Comparison of ENCODE assay signal across 28 mouse cellular contexts in genomic region chr10:39137766-39138165, GRCm38 (mm10). TPM values are rescaled to one million over a fixed set of nuclear protein-coding genes. Genes with fewer than 3 reads are reported as not detected.
DNase-seq lines count a peak whose midpoint lies in the region; TF ChIP-seq lines count a peak whose summit lies in the region.
"Had no signal": no experiment of that assay in that cellular context is flagged by ENCODE, and none has a peak within 500 bp of the region (broad histone marks: within the 10 kb centered on the region; RNA-seq: fewer than 3 reads in every experiment).

No protein-coding gene starts in this region.

- H3K27ac ChIP-seq in thymus, adult 2 months (ENCODE audit: control insufficient read depth, insufficient read depth, low read length): peak overlapping the region; percentile 100; the same call in 1 of the 2 replicates
- H3K27ac ChIP-seq: forebrain, embryonic 10.5 days; forebrain, embryonic 13.5 days; heart, adult 2 months; hindbrain, embryonic 10.5 days; hindbrain, embryonic 15.5 days had no signal

- WGBS in thymus, adult 2 months: 22% methylated on average over 3 of the region's 3 CpGs

- H3K36me3 ChIP-seq in thymus, adult 2 months (ENCODE audit: control insufficient read depth, insufficient read depth, low read length): peaks cover 36% of the 10 kb centered on the region

- TF ChIP-seq POLR2A in thymus, adult 2 months (IDR thresholded peaks at IDR 0.05; ENCODE audit: control insufficient read depth, extremely low read depth, insufficient read depth, low read length, poor library complexity): no peak

- no peak for TF ChIP-seq CTCF in thymus, adult 2 months (IDR thresholded peaks at IDR 0.05; ENCODE audit: borderline replicate concordance, control insufficient read depth, extremely low read depth, insufficient read depth, low read length, poor library complexity)

- DNase-seq in retina, adult 2 months (ENCODE audit: low read depth, low spot score): peak; percentile 65
- DNase-seq in retina, embryonic 14.5 days (ENCODE audit: low spot score): no peak
- DNase-seq in thymus, adult 2 months: peak; percentile 43
- peak; percentile 69 for DNase-seq in thymus, postnatal 14 days
- peak; percentile 61 for DNase-seq in thymus, postnatal 4 days
- no peak for DNase-seq in urinary bladder, adult 2 months (ENCODE audit: low spot score)
- DNase-seq in layer of hippocampus, adult 18-20 months (ENCODE audit: low spot score in 2 of 2): no peak
- DNase-seq in layer of hippocampus, postnatal 36 days: no peak
- DNase-seq: adrenal gland, adult 8-10 months; adrenal gland, postnatal 25 days; cerebellum, adult 18-20 months; cerebellum, adult 9-10 months; cerebellum, postnatal 14 days; gastrocnemius, postnatal 10 days; gastrocnemius, postnatal 36 days; heart, adult 2 months; heart, postnatal 10 days; heart, postnatal 36 days had no signal

- H3K27me3 ChIP-seq in thymus, adult 2 months (ENCODE audit: control insufficient read depth, insufficient read depth, low read length): no peaks in the 10 kb centered on the region
- H3K27me3 ChIP-seq: forebrain, embryonic 13.5 days; hindbrain, embryonic 15.5 days had no signal

- H3K4me3 ChIP-seq in thymus, adult 2 months (ENCODE audit: control insufficient read depth, insufficient read depth, low read length): no peak overlapping the region
- H3K4me3 ChIP-seq: forebrain, embryonic 10.5 days; forebrain, embryonic 13.5 days; heart, adult 2 months; hindbrain, embryonic 10.5 days; hindbrain, embryonic 15.5 days had no signal

- H3K4me1 ChIP-seq in thymus, adult 2 months (replicated peaks; ENCODE audit: control insufficient read depth, insufficient read depth, low read length): peaks cover 26% of the 10 kb centered on the region

RNA-seq across cellular contexts. Expression of gene Tube1, which starts 4.0 kb away (rescaled TPM):
- polyA plus RNA-seq in thymus, adult 2 months (2012; rRNA removed): 113 and 120 TPM in 2 replicates
- polyA plus RNA-seq in urinary bladder, adult 2 months (2012; rRNA removed): 2.2 and 2.8 TPM in 2 replicates
- 1 to 10 TPM; 1.6 to 2.4 TPM for total RNA-seq in layer of hippocampus, adult 18-20 months (2021)
- 1 to 10 TPM; 2.8 TPM for total RNA-seq in layer of hippocampus, postnatal 36 days (2021)

RNA-seq across cellular contexts. Expression of gene Fam229b, which starts 4.1 kb away (rescaled TPM):
- 0.80 and 1.6 TPM in 2 replicates for polyA plus RNA-seq in thymus, adult 2 months (2012; rRNA removed)
- 5.9 and 7.3 TPM in 2 replicates for polyA plus RNA-seq in urinary bladder, adult 2 months (2012; rRNA removed)
- 10 to 100 TPM; 11.6 to 11.8 TPM for total RNA-seq in layer of hippocampus, adult 18-20 months (2021)
- 10 to 100 TPM; 12.3 to 13.0 TPM for total RNA-seq in layer of hippocampus, postnatal 36 days (2021)

RNA-seq across cellular contexts. Expression of gene Ccn6, which starts 25.8 kb away (rescaled TPM):
- not detected in 2 replicates for polyA plus RNA-seq in thymus, adult 2 months (2012; rRNA removed)
- polyA plus RNA-seq in urinary bladder, adult 2 months (2012; rRNA removed): 0.25 and 0.26 TPM in 2 replicates
- total RNA-seq in layer of hippocampus, adult 18-20 months (2021): under 1 TPM in 1 of 2 experiments, not detected in 1; 0.53 TPM
- total RNA-seq in layer of hippocampus, postnatal 36 days (2021): under 1 TPM in 1 of 2 experiments, not detected in 1; 0.28 TPM
- total RNA-seq: gastrocnemius, adult 18-20 months; gastrocnemius, postnatal 36 days; granulocyte monocyte progenitor cell, adult 5-6 weeks; heart, postnatal 10 days; heart, postnatal 36 days; MEL had no signal
- polyA plus RNA-seq: C2C12; CD4-positive, CD25-positive, alpha-beta regulatory T cell, adult 4 months; embryonic facial prominence, embryonic 11.5 days; heart, adult 2 months had no signal

Comparison
In these comparisons a context has a peak if more than half of its experiments do, and no peak if none do; other contexts are left out.
1. DNase-seq: peak in retina, adult 2 months (single experiment), thymus, adult 2 months (single experiment), thymus, postnatal 14 days (single experiment) and thymus, postnatal 4 days (single experiment); none in retina, embryonic 14.5 days (single experiment), urinary bladder, adult 2 months (single experiment), layer of hippocampus, adult 18-20 months (0 of 2) and layer of hippocampus, postnatal 36 days (0 of 2).